Mouse (Mus musculus) thymus, postnatal 10 days (tissue): Measurements from ENCODE around the gene Ccdc171.
"Not testable (repeated sequence)": the region's sequence is repeated elsewhere in the genome, so short reads cannot be mapped to it uniquely, and the experiment has no call there.

Source experiments
- DNase-seq, 2 experiments: peaks; one replicate each; pipeline ENCODE4 v3.0.0; 2021; ENCODE audit warnings: low spot score in 2 of 2

Ccdc171 gene

GRCm38 (mm10) chr4:83656571-83656970 is 131.2 kb downstream of the Ccdc171 start:
- no peak for DNase-seq

GRCm38 (mm10) chr4:83657021-83657420 is 131.7 kb downstream of the Ccdc171 start:
- DNase-seq = no peak

DNA sequence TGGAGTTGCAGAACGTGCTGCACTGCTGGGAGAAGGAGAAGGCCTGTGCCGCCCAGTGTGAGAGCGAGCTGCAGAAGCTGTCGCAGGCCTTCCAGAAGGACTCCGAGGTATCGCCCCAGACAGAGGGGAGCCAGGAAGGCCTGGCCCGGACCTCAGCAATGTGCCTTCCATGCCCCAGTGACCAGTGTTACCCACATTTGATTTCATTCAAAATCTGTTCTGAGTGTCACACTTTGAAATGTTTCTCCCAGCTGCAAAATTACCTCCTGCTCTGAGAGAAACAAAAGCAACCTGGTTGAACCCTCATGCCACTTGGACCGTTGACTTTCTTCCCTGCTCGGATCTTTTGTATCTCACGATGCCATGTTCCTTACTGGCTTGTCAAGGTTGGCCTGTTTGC is 133.1 kb downstream of the Ccdc171 start:
- no peak for DNase-seq

GRCm38 (mm10) chr4:83659411-83659810 is 134.1 kb downstream of the Ccdc171 start:
- no peak for DNase-seq

DNA sequence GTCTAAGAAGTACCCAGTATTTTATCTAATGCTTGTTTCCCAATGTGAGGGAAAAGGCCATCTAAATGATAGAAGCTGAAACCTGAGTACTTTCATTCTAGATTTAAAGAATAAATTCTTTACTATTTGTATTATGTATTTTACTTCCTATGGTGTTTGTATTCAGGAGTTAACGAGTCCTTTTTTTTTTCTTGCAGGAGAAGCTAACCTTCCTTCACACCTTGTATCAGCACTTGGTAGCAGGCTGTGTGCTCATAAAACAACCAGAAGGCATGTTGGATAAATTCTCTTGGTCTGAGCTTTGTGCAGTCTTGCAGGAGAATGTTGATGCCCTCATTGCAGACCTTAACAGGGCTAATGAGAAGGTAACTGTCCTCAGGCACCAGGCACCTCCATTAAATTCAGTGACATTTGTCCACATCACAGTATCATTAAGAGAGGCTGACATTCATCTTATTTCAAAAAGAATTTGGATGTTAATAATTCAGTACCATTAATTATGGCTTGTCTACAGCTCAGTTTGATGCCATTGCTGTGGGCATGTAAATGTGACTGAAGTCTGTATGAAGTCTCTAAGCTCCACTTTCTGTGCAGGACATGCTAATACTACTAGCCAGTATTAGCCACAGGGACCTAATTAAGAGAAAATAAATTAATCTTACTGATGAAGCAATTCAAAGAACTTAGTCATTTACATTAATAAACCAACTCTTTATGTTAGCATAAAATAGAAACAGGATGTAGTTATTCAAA is 136.3 kb downstream of the Ccdc171 start:
- no peak for DNase-seq

DNA sequence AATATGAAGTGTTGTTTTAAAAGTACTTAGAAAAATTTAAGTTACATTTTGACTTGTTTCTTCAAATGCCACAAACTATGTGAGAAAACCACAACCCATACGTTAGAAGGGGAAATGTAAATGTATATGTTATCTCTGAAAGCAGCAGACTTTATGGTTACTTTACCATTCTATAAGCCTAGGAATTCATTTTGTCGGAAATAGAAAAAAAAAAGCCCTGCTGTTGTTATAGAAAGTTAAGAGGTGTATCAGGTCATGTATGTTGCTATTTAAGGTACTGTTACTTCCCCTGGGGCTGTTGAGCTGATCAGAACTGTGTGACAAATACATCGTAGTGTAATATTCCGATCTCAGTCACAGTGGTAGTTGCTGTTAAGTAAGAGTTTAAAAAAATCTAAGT is 137.0 kb downstream of the Ccdc171 start:
- DNase-seq = no peak

- DNase-seq = no peak
These were observed 144.2 kb downstream of the Ccdc171 start for GRCm38 (mm10) chr4:83669552-83669951.

GRCm38 (mm10) chr4:83675308-83675707 is 150.0 kb downstream of the Ccdc171 start:
- not testable (repeated sequence) for DNase-seq

- DNase-seq = no peak
These were observed 151.1 kb downstream of the Ccdc171 start for GRCm38 (mm10) chr4:83676444-83676843.

DNA sequence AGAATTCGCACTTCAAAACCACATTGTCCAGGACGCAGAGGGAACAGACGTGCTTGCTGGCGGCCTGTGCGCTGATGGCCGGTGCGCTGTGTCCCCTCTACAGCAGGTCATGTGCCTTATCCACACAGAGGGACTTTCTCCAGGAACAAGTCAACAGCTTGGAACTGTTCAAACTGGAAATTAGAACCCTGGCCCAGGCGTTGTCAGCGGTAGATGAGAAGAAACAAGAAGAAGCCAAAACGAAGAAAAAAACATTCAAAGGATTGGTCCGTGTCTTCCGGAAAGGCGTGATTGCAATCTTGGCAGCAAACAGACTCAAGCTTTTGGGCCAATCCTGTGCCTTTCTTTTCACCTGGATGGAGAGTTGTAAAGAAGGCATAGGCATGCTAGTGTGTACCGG is 155.7 kb downstream of the Ccdc171 start:
- DNase-seq = no peak

DNA sequence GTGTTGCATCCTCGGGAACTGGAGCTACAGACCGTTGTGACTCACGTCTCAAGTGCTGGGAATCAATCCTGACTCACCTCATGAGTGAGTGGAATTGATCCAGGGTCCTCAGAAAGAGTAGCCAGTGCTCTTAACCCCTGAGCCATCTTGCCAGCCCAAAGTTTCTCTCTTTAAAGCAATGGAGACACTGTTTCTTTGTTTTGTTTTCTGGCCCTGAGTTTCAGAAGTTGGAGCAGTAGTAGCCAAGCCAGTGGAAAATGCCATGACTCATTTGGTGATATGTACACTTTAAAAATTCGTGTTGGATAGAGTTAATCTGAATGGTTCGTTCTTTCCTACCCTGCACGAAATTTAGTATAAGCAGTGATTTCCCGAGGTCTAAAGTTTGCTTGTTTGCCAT is 157.5 kb downstream of the Ccdc171 start:
- no peak for DNase-seq

GRCm38 (mm10) chr4:83700190-83700589 is 174.8 kb downstream of the Ccdc171 start:
- no peak for DNase-seq

DNA sequence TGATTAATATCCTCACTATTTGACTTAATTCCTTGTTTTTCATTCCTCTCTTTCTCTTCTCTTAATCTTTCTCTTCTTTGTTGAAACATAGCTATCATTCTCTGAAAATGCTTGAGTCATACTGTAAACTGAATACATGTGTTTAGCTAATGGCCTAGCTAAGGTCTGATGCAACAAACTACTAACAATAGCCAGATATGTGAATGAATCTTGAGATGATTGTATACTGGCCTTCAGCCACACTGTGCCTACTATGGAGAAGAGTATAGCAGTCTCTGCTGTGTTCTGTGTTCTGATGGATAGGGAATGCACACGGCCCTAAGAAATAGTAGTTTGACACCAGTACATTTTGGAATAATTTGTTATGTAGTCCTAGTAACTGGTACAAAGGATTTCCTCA is 191.7 kb downstream of the Ccdc171 start:
- no peak for DNase-seq

- no peak for DNase-seq
These were observed 194.5 kb downstream of the Ccdc171 start for GRCm38 (mm10) chr4:83719816-83720215.

DNA sequence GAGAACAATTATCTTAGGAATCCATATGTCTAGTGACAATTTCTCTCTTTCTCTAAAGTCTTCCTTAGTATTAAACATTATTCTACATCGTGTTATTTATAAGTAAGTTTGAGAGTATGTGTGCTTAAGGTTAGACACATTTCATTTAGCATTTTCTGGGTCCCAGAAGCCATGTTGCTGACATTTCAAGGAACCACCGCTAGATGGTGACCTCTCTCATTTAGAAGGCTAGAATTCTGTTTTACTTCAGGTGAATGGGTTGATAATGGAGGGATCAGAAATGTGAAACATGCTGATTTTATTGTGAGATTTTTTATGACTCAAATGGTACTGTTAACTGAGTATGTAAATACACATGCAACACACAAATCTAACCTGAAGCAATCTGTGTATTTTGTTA is 199.8 kb downstream of the Ccdc171 start:
- DNase-seq = no peak

DNA sequence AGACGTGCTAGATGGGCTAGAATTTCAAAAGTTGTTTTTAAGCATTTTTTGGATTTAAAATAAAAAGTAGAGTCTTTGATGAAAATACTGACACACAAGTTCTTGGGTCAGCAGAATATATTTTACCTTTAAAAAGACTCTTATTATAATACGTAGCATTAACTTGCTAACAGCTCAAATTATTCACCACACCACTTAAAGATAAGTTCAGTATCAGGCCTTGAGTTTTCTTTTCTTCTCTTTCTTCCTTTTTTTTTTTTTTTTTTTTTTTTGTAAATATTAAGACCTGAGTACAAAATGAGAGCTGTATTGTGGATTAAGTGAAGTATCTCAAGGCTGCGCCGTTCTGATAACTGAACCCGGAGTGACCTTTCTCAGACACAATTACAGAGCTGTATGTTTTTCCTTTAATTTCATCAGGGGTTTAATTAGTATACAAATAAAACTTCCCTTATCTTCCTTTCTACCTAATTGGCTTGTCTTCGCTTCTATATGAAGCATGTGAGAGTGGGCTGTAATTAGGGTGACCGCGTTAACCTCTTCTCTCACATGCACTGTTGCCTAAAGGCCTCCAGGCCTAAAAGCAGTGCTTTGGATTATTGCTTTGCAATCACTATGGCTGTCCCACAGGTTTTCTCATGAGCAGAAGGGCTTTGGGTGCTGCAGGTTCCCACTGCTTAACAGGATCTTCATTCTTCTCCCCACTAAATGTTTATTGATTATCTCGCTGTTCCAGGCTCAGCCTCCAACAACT is 214.0 kb downstream of the Ccdc171 start:
- DNase-seq = no peak

DNA sequence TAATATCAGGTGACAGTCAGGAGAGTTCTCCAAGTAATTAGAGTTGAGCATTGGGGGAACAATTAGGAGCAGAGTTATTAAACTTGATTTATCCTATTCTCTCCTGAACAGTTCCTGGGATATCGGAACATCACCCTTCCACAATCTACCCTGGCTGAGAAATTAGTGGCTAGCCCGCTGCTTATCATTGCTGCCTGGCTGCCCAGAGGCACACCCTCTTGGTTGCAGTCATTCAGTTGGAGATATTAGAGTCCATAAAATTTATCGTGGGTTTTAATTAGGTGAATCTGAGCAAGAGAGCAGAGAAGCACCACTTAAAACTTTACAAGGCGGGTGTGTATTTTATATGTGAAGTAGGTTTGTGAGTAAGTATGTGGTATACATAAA is 214.5 kb downstream of the Ccdc171 start:
- no peak for DNase-seq

DNA sequence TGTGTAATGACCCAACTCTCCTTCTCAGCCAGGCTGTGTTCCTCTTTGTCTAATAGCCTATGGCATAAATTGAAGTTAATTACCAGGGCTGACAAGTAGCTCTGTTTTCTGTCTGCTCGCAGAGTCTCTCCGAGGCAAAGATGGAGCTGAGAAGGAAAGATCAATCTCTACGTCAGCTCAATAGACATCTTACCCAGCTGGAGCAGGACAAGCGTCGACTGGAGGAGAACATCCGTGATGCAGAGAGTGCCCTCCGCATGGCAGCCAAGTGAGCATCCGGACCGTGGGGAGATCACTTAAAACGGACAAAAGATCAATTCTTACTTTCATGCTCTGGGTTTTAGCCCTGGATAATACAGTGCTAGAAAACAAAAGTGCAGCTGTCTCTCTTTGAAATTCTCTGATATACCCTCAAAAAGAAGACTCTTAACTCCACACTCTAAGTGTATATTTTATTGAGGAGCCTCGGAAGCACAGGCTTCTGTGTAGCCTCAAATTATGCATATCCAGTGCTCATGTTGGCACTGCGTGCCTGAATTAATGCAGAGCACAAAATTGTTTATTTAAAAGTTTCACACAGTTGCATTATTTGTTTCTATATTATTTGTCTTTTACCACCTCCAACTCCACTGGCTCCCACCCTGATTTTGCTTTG is 217.6 kb downstream of the Ccdc171 start:
- DNase-seq = no peak

DNA sequence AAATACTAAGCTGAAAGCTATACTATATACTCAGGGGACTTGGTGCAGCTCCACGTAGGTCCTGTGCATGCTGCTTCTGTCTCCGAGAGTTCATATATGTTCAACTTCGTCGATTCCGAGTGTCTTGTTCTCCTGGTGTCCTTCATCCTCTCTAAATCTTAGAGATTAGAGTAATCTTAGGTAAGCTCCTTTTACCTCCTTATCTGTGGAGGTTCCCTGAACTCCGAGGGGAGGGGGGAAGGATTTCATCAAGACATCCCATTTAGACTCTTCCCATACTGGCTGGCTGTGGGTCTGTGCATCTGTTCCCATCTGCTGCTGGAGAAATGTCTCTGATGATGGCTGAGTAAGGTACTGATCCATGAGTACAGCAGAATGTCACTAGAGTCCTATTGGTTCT is 249.8 kb downstream of the Ccdc171 start:
- no peak for DNase-seq

GRCm38 (mm10) chr4:83780044-83780443 is 254.7 kb downstream of the Ccdc171 start:
- no peak for DNase-seq

- DNase-seq = no peak
These were observed 259.8 kb downstream of the Ccdc171 start for GRCm38 (mm10) chr4:83785115-83785514.

DNA sequence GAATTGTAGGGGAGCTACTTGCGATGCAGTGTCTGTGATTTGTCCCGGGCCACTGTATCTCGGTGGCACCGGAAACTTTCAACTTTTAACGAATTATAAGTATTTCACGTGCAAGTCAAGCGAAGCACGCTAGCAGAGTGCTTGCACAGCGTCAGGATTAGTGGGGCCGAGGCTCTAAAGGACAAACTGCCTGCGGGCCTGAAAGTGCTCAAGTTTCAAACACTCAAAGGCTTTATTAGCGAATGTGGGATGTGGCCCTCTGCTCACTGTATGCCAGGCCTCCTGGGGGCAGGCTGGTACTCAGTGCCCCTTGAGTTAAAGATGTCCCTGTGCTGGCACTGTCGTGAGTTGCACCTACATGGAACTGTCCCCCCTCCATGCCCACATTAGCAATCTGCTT is 266.5 kb downstream of the Ccdc171 start:
- DNase-seq = no peak
